Mouse (Mus musculus): ENCODE data around the gene Ltbp1. TPM values are rescaled to one million over a fixed set of nuclear protein-coding genes. Genes with fewer than 3 reads are reported as not detected.

Gene Ltbp1
- total and polyA plus RNA-seq, 3 experiments, result 2.3 to 6.4 (median 2.5) TPM

DNA sequence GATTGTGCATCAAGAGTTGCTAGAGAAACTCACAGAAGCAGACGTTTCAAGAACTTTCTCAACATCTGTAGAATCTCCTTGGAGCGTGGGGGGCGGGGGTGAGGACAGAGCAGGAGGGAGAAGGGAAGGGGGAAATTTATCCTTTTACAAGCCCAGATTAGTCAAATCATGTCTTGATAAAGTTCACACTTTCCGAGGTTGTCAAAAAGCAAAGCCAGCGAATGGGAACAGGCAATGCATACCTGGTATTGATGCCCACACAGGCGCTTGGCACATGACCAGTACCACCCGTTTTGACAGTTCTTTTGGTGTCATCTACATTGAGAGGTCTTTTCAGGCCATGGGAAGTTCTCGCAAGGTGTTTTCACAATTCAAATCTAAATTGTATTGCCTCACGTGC, 327.6 kb downstream of the Ltbp1 start:
- Histone ChIP-seq H3K4me1 (ENCODE audit: control insufficient read depth in 1 of 2, insufficient read depth in 2 of 2) (peaks cover 8 to 29% of the 10 kb centered on the region in 2 experiments; a peak in 3 of 4 replicates), H3K4me2 (ENCODE audit: insufficient read depth, low read depth, poor library complexity, severe bottlenecking) (no peak overlapping the region), H3K27ac (ENCODE audit: insufficient read depth, low read depth) (no peak overlapping the region), H3K9me3 (replicated peaks; ENCODE audit: low read length) (no peaks in the 10 kb centered on the region), H3K27me3 (replicated peaks) (no peaks in the 10 kb centered on the region), H3K4me3 (replicated peaks in 1 of 3; ENCODE audit: low read depth in 2 of 3, low read length in 2 of 3, poor library complexity in 1 of 3) (no peak overlapping the region), H3K36me3 (replicated peaks in 1 of 2; ENCODE audit: control insufficient read depth in 1 of 2, insufficient read depth in 1 of 2, low read length in 1 of 2) (peaks cover 0 to 2% of the 10 kb centered on the region in 2 experiments), H3K79me2 (replicated peaks; ENCODE audit: control insufficient read depth, extremely low read depth, insufficient read depth, poor library complexity, severe bottlenecking) (no peaks in the 10 kb centered on the region), H3K9ac (ENCODE audit: insufficient read depth, low read depth) (no peak overlapping the region)
- DNase-seq (ENCODE audit: extremely low read depth), result no peak
- in situ Hi-C loops (cut with MboI; ENCODE audit: low pct_ligation_motif_present, low pct_unique_long_range_greater_than_20kb, low sequenced_read_pairs), result no loop called here
- no peak for TF ChIP-seq USF2 (conservative IDR thresholded peaks at IDR 0.05; ENCODE audit: low read depth, low read length)
- no peak for TF ChIP-seq SIN3A (IDR thresholded peaks at IDR 0.05; ENCODE audit: low read length)
- no peak for TF ChIP-seq CTCF (conservative IDR thresholded peaks at IDR 0.05 in 1 of 2, IDR thresholded peaks at IDR 0.05 in 1 of 2; ENCODE audit: low read depth in 2 of 2, low read length in 2 of 2)
- no peak for TF ChIP-seq POLR2AphosphoS2 (IDR thresholded peaks at IDR 0.05; ENCODE audit: low read depth, low read length)
- no peak for TF ChIP-seq IRF4 (IDR thresholded peaks at IDR 0.05; ENCODE audit: low read depth, low read length)
- no peak for TF ChIP-seq POLR2A (IDR thresholded peaks at IDR 0.05; ENCODE audit: low read depth, low read length)
- TF ChIP-seq MXI1 (IDR thresholded peaks at IDR 0.05; ENCODE audit: low read depth, low read length), result no peak
- no peak for TF ChIP-seq JUND (conservative IDR thresholded peaks at IDR 0.05; ENCODE audit: low read depth, low read length)
- TF ChIP-seq MEF2A (IDR thresholded peaks at IDR 0.05; ENCODE audit: borderline replicate concordance, low read depth, low read length), result no peak
- TF ChIP-seq CHD2 (IDR thresholded peaks at IDR 0.05; ENCODE audit: low read length), result no peak
- no peak for TF ChIP-seq MAX (IDR thresholded peaks at IDR 0.05; ENCODE audit: low read length)
- TF ChIP-seq ZC3H11A (IDR thresholded peaks at IDR 0.05; ENCODE audit: low read depth, low read length), result no peak
- TF ChIP-seq SMC3 (IDR thresholded peaks at IDR 0.05; ENCODE audit: low read depth, low read length), result no peak
- no peak for TF ChIP-seq BHLHE40 (IDR thresholded peaks at IDR 0.05; ENCODE audit: low read depth, low read length)
- no peak for TF ChIP-seq KAT2A (IDR thresholded peaks at IDR 0.05; ENCODE audit: insufficient replicate concordance, low read length)
- dilution Hi-C loops (cut with MboI; ENCODE audit: extremely low pct_ligation_motif_present, extremely low pct_unique_long_range_greater_than_20kb, low sequenced_read_pairs), result no loop called here

DNA sequence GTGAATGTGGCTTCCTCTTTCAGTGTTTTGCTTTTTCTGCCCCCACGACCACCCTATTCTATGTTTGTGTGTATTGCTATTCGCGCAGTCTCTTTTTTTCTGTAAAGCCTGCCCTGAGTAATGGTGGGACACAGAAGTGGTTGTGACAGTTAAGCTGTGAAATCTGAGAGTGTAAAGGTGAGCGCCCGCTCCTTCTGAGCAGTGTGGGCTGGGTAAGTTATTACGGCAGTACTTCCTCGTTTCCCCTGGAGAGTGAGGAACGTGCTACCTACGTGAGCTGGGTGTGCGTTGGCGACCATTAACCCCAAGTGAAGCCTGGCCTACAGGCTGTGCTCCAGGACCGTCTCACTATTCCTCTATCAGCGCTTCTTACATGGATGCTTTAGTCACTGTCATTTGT, 328.4 kb downstream of the Ltbp1 start:
- Histone ChIP-seq H3K36me3 (replicated peaks in 1 of 2; ENCODE audit: control insufficient read depth in 1 of 2, insufficient read depth in 1 of 2, low read length in 1 of 2) (peaks cover 0 to 2% of the 10 kb centered on the region in 2 experiments), H3K9me3 (replicated peaks; ENCODE audit: low read length) (no peaks in the 10 kb centered on the region), H3K27me3 (replicated peaks) (no peaks in the 10 kb centered on the region), H3K4me2 (ENCODE audit: insufficient read depth, low read depth, poor library complexity, severe bottlenecking) (no peak overlapping the region), H3K27ac (ENCODE audit: insufficient read depth, low read depth) (no peak overlapping the region), H3K79me2 (replicated peaks; ENCODE audit: control insufficient read depth, extremely low read depth, insufficient read depth, poor library complexity, severe bottlenecking) (no peaks in the 10 kb centered on the region), H3K4me1 (ENCODE audit: control insufficient read depth in 1 of 2, insufficient read depth in 2 of 2) (peaks cover 8 to 29% of the 10 kb centered on the region in 2 experiments; a peak in 3 of 4 replicates), H3K4me3 (replicated peaks in 1 of 3; ENCODE audit: low read depth in 2 of 3, low read length in 2 of 3, poor library complexity in 1 of 3) (no peak overlapping the region), H3K9ac (ENCODE audit: insufficient read depth, low read depth) (no peak overlapping the region)
- no peak for DNase-seq (ENCODE audit: extremely low read depth)
- TF ChIP-seq MAX (IDR thresholded peaks at IDR 0.05; ENCODE audit: low read length) (no peak), SMC3 (IDR thresholded peaks at IDR 0.05; ENCODE audit: low read depth, low read length) (no peak), ZC3H11A (IDR thresholded peaks at IDR 0.05; ENCODE audit: low read depth, low read length) (no peak), EP300 (IDR thresholded peaks at IDR 0.05; ENCODE audit: low read length) (no peak), ZMIZ1 (IDR thresholded peaks at IDR 0.05; ENCODE audit: low read depth, low read length) (no peak), JUND (conservative IDR thresholded peaks at IDR 0.05; ENCODE audit: low read depth, low read length) (no peak), MEF2A (IDR thresholded peaks at IDR 0.05; ENCODE audit: borderline replicate concordance, low read depth, low read length) (no peak), BHLHE40 (IDR thresholded peaks at IDR 0.05; ENCODE audit: low read depth, low read length) (no peak), NRF1 (IDR thresholded peaks at IDR 0.05; ENCODE audit: low read depth, low read length) (no peak), ETS1 (conservative IDR thresholded peaks at IDR 0.05; ENCODE audit: low read depth, low read length) (no peak), RAD21 (IDR thresholded peaks at IDR 0.05; ENCODE audit: low read depth, low read length) (no peak), POLR2AphosphoS2 (IDR thresholded peaks at IDR 0.05; ENCODE audit: low read depth, low read length) (no peak), HCFC1 (IDR thresholded peaks at IDR 0.05; ENCODE audit: low read depth, low read length) (no peak), IRF4 (IDR thresholded peaks at IDR 0.05; ENCODE audit: low read depth, low read length) (no peak), ZNF384 (IDR thresholded peaks at IDR 0.05; ENCODE audit: low read depth, low read length) (no peak), SIN3A (IDR thresholded peaks at IDR 0.05; ENCODE audit: low read length) (no peak), POLR2A (IDR thresholded peaks at IDR 0.05; ENCODE audit: low read depth, low read length) (no peak), PAX5 (IDR thresholded peaks at IDR 0.05; ENCODE audit: low read length) (no peak), USF2 (conservative IDR thresholded peaks at IDR 0.05; ENCODE audit: low read depth, low read length) (no peak), TCF12 (IDR thresholded peaks at IDR 0.05; ENCODE audit: low read depth, low read length) (no peak)
- dilution Hi-C loops (cut with MboI; ENCODE audit: extremely low pct_ligation_motif_present, extremely low pct_unique_long_range_greater_than_20kb, low sequenced_read_pairs), result no loop called here
- in situ Hi-C loops (cut with MboI; ENCODE audit: low pct_ligation_motif_present, low pct_unique_long_range_greater_than_20kb, low sequenced_read_pairs), result no loop called here

All from CH12.LX (cell line).